Mouse (Mus musculus) E14TG2a.4 (cell line): ENCODE measurements around the gene Shroom3.

ENCODE experiments used
- CTCF ChIP-seq: conservative IDR thresholded peaks from 2 replicates; pipeline ENCODE4 v1.5.1; 2014; ENCODE audit warnings: low read length
- NANOG ChIP-seq: IDR thresholded peaks from 2 replicates; pipeline ENCODE4 v1.6.1; 2014; ENCODE audit warnings: borderline replicate concordance, low read length, mixed read lengths

GRCm38 (mm10) chr5:92635891-92636290 lies 47.3 kb upstream of the Shroom3 start:
- no peak for TF ChIP-seq CTCF
- no peak for TF ChIP-seq NANOG
